Mouse (Mus musculus): Measurements from ENCODE around the gene Gkap1. TPM values are rescaled to one million over a fixed set of nuclear protein-coding genes. Genes with fewer than 3 reads are reported as not detected.
A peak's percentile ranks its signal among the peaks of the same experiment; 100 is the strongest.

Gene Gkap1
- polyA plus RNA-seq, 1 experiment from 2014 or later, result 37.1 TPM

- WGBS, result 91% methylated on average over 7 of the region's 7 CpGs
- Histone ChIP-seq H3K27me3 (replicated peaks) (no peaks in the 10 kb centered on the region), H3K9ac (replicated peaks) (no peak overlapping the region), H3K4me3 (replicated peaks) (no peak overlapping the region), H3K27ac (replicated peaks) (no peak overlapping the region), H3K4me2 (no peak overlapping the region), H3K4me1 (peaks cover 4% of the 10 kb centered on the region; the same call in 1 of the 2 replicates), H3K9me3 (replicated peaks) (no peaks in the 10 kb centered on the region), H3K36me3 (peaks cover 19% of the 10 kb centered on the region)
- ATAC-seq (ENCODE audit: low FRiP score), result no peak
Observed at GRCm38 (mm10) chr13:58197981-58198640, 77.4 kb downstream of the Gkap1 start.

GRCm38 (mm10) chr13:58197211-58197610 lies 78.3 kb downstream of the Gkap1 start:
- Histone ChIP-seq H3K9ac (replicated peaks) (no peak overlapping the region), H3K4me2 (no peak overlapping the region), H3K27me3 (replicated peaks) (no peaks in the 10 kb centered on the region), H3K4me3 (replicated peaks) (no peak overlapping the region), H3K4me1 (no peaks in the 10 kb centered on the region; the same call in 1 of the 2 replicates), H3K27ac (replicated peaks) (no peak overlapping the region), H3K36me3 (peaks cover 20% of the 10 kb centered on the region), H3K9me3 (replicated peaks) (no peaks in the 10 kb centered on the region)
- no peak for ATAC-seq (ENCODE audit: low FRiP score)
- 79% methylated on average over 3 of the region's 3 CpGs for WGBS

- H3K36me3 ChIP-seq, result peaks cover 38% of the 10 kb centered on the region
- no peak overlapping the region for H3K4me2 ChIP-seq
- no peak overlapping the region for H3K9ac ChIP-seq (replicated peaks)
- H3K27ac ChIP-seq (replicated peaks), result no peak overlapping the region
- 89% methylated on average over 3 of the region's 3 CpGs for WGBS
- H3K4me3 ChIP-seq (replicated peaks), result no peak overlapping the region
- no peak for ATAC-seq (ENCODE audit: low FRiP score)
- H3K9me3 ChIP-seq (replicated peaks), result no peaks in the 10 kb centered on the region
- no peaks in the 10 kb centered on the region for H3K27me3 ChIP-seq (replicated peaks)
- H3K4me1 ChIP-seq, result no peaks in the 10 kb centered on the region
Observed at GRCm38 (mm10) chr13:58194908-58195307, 80.6 kb downstream of the Gkap1 start.

GRCm38 (mm10) chr13:58193221-58193620 lies 82.3 kb downstream of the Gkap1 start:
- no peak overlapping the region for H3K4me3 ChIP-seq (replicated peaks)
- WGBS, result 98% methylated on average over 3 of the region's 3 CpGs
- H3K4me2 ChIP-seq, result no peak overlapping the region
- H3K27ac ChIP-seq (replicated peaks), result no peak overlapping the region
- H3K27me3 ChIP-seq (replicated peaks), result no peaks in the 10 kb centered on the region
- no peak for ATAC-seq (ENCODE audit: low FRiP score)
- no peaks in the 10 kb centered on the region for H3K4me1 ChIP-seq
- no peak overlapping the region for H3K9ac ChIP-seq (replicated peaks)
- peaks cover 38% of the 10 kb centered on the region for H3K36me3 ChIP-seq
- H3K9me3 ChIP-seq (replicated peaks), result no peaks in the 10 kb centered on the region

- 95% methylated on average over 6 of the region's 6 CpGs for WGBS
- H3K27me3 ChIP-seq (replicated peaks), result no peaks in the 10 kb centered on the region
- no peak for ATAC-seq (ENCODE audit: low FRiP score)
- H3K36me3 ChIP-seq, result peaks cover 33% of the 10 kb centered on the region
- no peak overlapping the region for H3K4me2 ChIP-seq
- H3K4me3 ChIP-seq (replicated peaks), result no peak overlapping the region
- H3K9ac ChIP-seq (replicated peaks), result no peak overlapping the region
- no peaks in the 10 kb centered on the region for H3K4me1 ChIP-seq
- no peaks in the 10 kb centered on the region for H3K9me3 ChIP-seq (replicated peaks)
- H3K27ac ChIP-seq (replicated peaks), result no peak overlapping the region
Observed at GRCm38 (mm10) chr13:58192146-58192545, 83.4 kb downstream of the Gkap1 start.

- Histone ChIP-seq H3K4me3 (replicated peaks) (no peak overlapping the region), H3K9ac (replicated peaks) (no peak overlapping the region), H3K27me3 (replicated peaks) (no peaks in the 10 kb centered on the region), H3K27ac (replicated peaks) (no peak overlapping the region), H3K4me1 (no peaks in the 10 kb centered on the region), H3K4me2 (no peak overlapping the region), H3K9me3 (replicated peaks) (no peaks in the 10 kb centered on the region), H3K36me3 (peaks cover 36% of the 10 kb centered on the region)
- WGBS, result 98% methylated on average over 14 of the region's 14 CpGs
- no peak for ATAC-seq (ENCODE audit: low FRiP score)
Observed at GRCm38 (mm10) chr13:58191516-58191915, 84.0 kb downstream of the Gkap1 start.

- no peak overlapping the region for H3K4me2 ChIP-seq
- H3K9ac ChIP-seq (replicated peaks), result no peak overlapping the region
- H3K36me3 ChIP-seq, result peaks cover 34% of the 10 kb centered on the region
- no peak for ATAC-seq (ENCODE audit: low FRiP score)
- no peaks in the 10 kb centered on the region for H3K27me3 ChIP-seq (replicated peaks)
- no peak overlapping the region for H3K27ac ChIP-seq (replicated peaks)
- 68% methylated on average over 5 of the region's 5 CpGs for WGBS
- no peaks in the 10 kb centered on the region for H3K4me1 ChIP-seq
- H3K9me3 ChIP-seq (replicated peaks), result no peaks in the 10 kb centered on the region
- H3K4me3 ChIP-seq (replicated peaks), result no peak overlapping the region
Observed at GRCm38 (mm10) chr13:58189473-58189872, 86.0 kb downstream of the Gkap1 start.

- no peak; the same call in 1 of the 2 replicates for ATAC-seq (ENCODE audit: low FRiP score)
- H3K36me3 ChIP-seq, result peaks cover 34% of the 10 kb centered on the region
- whole genome bisulfite sequencing, result 73% methylated on average over 4 of the region's 4 CpGs
Observed at GRCm38 (mm10) chr13:58188412-58188811, 87.1 kb downstream of the Gkap1 start.

GRCm38 (mm10) chr13:58187751-58188150 lies 87.7 kb downstream of the Gkap1 start:
- Histone ChIP-seq H3K9ac (replicated peaks) (no peak overlapping the region), H3K36me3 (peaks cover 37% of the 10 kb centered on the region), H3K4me1 (no peaks in the 10 kb centered on the region), H3K4me2 (no peak overlapping the region), H3K4me3 (replicated peaks) (no peak overlapping the region), H3K9me3 (replicated peaks) (no peaks in the 10 kb centered on the region), H3K27ac (replicated peaks) (no peak overlapping the region), H3K27me3 (replicated peaks) (no peaks in the 10 kb centered on the region)
- 80% methylated on average over 3 of the region's 3 CpGs for WGBS
- ATAC-seq (ENCODE audit: low FRiP score), result no peak

More at GRCm38 (mm10) chr13:58188412-58188811, 87.1 kb downstream of the Gkap1 start:
- Histone ChIP-seq H3K4me3 (replicated peaks) (no peak overlapping the region), H3K9ac (replicated peaks) (no peak overlapping the region), H3K4me2 (no peak overlapping the region), H3K4me1 (no peaks in the 10 kb centered on the region), H3K27me3 (replicated peaks) (no peaks in the 10 kb centered on the region), H3K27ac (replicated peaks) (0 out of 2 replicates have a peak overlapping the region, but pooled peaks have one; percentile 28), H3K9me3 (replicated peaks) (no peaks in the 10 kb centered on the region)

GRCm38 (mm10) chr13:58186281-58186680 lies 89.2 kb downstream of the Gkap1 start:
- no peak overlapping the region for H3K4me3 ChIP-seq (replicated peaks)
- no peak overlapping the region for H3K27ac ChIP-seq (replicated peaks)
- no peak for ATAC-seq (ENCODE audit: low FRiP score)
- H3K36me3 ChIP-seq, result peaks cover 37% of the 10 kb centered on the region
- H3K4me2 ChIP-seq, result no peak overlapping the region
- no peaks in the 10 kb centered on the region for H3K4me1 ChIP-seq
- no peak overlapping the region for H3K9ac ChIP-seq (replicated peaks)
- H3K9me3 ChIP-seq (replicated peaks), result no peaks in the 10 kb centered on the region
- 83% methylated on average over 8 of the region's 8 CpGs for WGBS
- no peaks in the 10 kb centered on the region for H3K27me3 ChIP-seq (replicated peaks)

GRCm38 (mm10) chr13:58184111-58184510 lies 91.4 kb downstream of the Gkap1 start:
- Histone ChIP-seq H3K9me3 (replicated peaks) (no peaks in the 10 kb centered on the region), H3K4me2 (no peak overlapping the region), H3K27ac (replicated peaks) (no peak overlapping the region), H3K27me3 (replicated peaks) (no peaks in the 10 kb centered on the region), H3K4me1 (no peaks in the 10 kb centered on the region), H3K9ac (replicated peaks) (no peak overlapping the region), H3K36me3 (peaks cover 43% of the 10 kb centered on the region), H3K4me3 (replicated peaks) (no peak overlapping the region)
- 90% methylated on average over 3 of the region's 3 CpGs for WGBS
- ATAC-seq (ENCODE audit: low FRiP score), result no peak

Data from neural tube, embryonic 15.5 days (tissue).